ENCODE assay signal across 24 mouse cellular contexts in the genomic region with DNA sequence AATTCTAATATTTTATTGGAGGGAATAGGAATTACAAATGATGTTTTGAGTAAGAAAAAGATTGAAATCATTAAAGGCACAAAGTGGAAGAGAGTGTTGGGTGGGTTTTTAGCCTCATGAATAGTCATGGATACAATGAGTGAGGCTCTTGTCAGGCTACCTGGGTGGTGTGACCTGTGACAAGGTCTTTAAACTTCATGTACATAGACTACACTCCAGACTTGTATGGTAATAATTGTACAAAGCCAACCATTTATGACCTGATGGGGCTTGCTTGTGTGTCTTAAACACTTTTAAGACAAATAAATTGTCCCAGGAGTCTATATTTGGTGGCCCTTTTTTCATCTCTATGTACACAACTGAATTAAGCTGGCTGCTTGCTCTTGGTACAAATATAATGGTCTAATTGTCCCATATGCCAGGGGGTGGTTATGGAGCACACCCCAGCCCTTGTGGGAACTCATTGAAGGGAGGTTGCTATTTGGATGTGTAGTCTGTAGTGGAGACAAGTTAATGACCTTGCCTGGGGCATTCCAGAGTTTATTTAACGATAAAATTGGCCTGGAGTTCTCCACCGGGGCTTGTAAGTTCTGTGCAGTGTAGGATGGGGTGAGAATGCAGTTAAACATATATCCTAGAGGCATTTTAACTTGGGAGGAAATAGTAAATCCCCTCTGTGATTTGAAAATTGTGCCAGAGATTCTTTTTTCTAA.
DNase-seq lines count a peak whose midpoint lies in the region; ATAC-seq lines count a peak whose summit lies in the region.
"Had no signal": no experiment of that assay in that cellular context is flagged by ENCODE, and none has a peak within 500 bp of the region (broad histone marks: within the 10 kb centered on the region; RNA-seq: fewer than 3 reads in every experiment).

No protein-coding gene starts in this region.

- H3K27me3 ChIP-seq in limb, embryonic 13.5 days = no peaks in the 10 kb centered on the region
- H3K27me3 ChIP-seq: embryonic facial prominence, embryonic 12.5 days; embryonic facial prominence, embryonic 15.5 days; heart, embryonic 13.5 days; hindbrain, embryonic 12.5 days; hindbrain, embryonic 15.5 days; intestine, embryonic 15.5 days had no signal

- peak; percentile 10 for DNase-seq in embryo, embryonic 10.5 days (ENCODE audit: low spot score)
- no peak for DNase-seq in embryo, embryonic 9.5 days (ENCODE audit: extremely low spot score)
- DNase-seq in forelimb bud, embryonic 11.5 days (ENCODE audit: low read depth, low spot score) = peak; percentile 87
- no peak for DNase-seq in heart, adult 8-10 months (ENCODE audit: low spot score)
- no peak for DNase-seq in right cerebral cortex, postnatal 4 days
- DNase-seq: adrenal gland, adult 8-10 months; adrenal gland, postnatal 25 days; cerebellum, adult 18-20 months; cerebellum, adult 9-10 months; cerebellum, postnatal 14 days; forebrain, postnatal 0 days; gastrocnemius, postnatal 25 days; heart, adult 18-20 months; heart, postnatal 14 days had no signal

- no peaks in the 10 kb centered on the region for H3K36me3 ChIP-seq in limb, embryonic 13.5 days
- H3K36me3 ChIP-seq: embryonic facial prominence, embryonic 12.5 days; embryonic facial prominence, embryonic 15.5 days; heart, embryonic 10.5 days; heart, embryonic 13.5 days; hindbrain, embryonic 12.5 days; hindbrain, embryonic 15.5 days; intestine, embryonic 15.5 days had no signal

- H3K9me3 ChIP-seq in limb, embryonic 13.5 days = no peaks in the 10 kb centered on the region
- H3K9me3 ChIP-seq: embryonic facial prominence, embryonic 12.5 days; embryonic facial prominence, embryonic 15.5 days; heart, embryonic 10.5 days; heart, embryonic 13.5 days; hindbrain, embryonic 12.5 days; hindbrain, embryonic 15.5 days; intestine, embryonic 15.5 days had no signal

- 0 out of 2 replicates have a peak overlapping the region, but pooled peaks have one; percentile 9 for H3K4me2 ChIP-seq in limb, embryonic 13.5 days (replicated peaks)
- H3K4me2 ChIP-seq: embryonic facial prominence, embryonic 12.5 days; embryonic facial prominence, embryonic 15.5 days; heart, embryonic 13.5 days; hindbrain, embryonic 12.5 days; hindbrain, embryonic 15.5 days; intestine, embryonic 15.5 days had no signal

- no peak overlapping the region for H3K4me3 ChIP-seq in limb, embryonic 13.5 days
- H3K4me3 ChIP-seq: embryonic facial prominence, embryonic 12.5 days; embryonic facial prominence, embryonic 15.5 days; heart, embryonic 10.5 days; heart, embryonic 13.5 days; hindbrain, embryonic 12.5 days; hindbrain, embryonic 15.5 days; intestine, embryonic 15.5 days had no signal

- WGBS in limb, embryonic 13.5 days = 10% methylated on average over 2 of the region's 2 CpGs

- H3K27ac ChIP-seq in limb, embryonic 13.5 days = 0 out of 2 replicates have a peak overlapping the region, but pooled peaks have one; percentile 44
- H3K27ac ChIP-seq: embryonic facial prominence, embryonic 12.5 days; embryonic facial prominence, embryonic 15.5 days; heart, embryonic 10.5 days; heart, embryonic 13.5 days; hindbrain, embryonic 12.5 days; hindbrain, embryonic 15.5 days; intestine, embryonic 15.5 days had no signal

- no peak overlapping the region for H3K9ac ChIP-seq in limb, embryonic 13.5 days
- H3K9ac ChIP-seq: embryonic facial prominence, embryonic 12.5 days; embryonic facial prominence, embryonic 15.5 days; forebrain, postnatal 0 days; heart, embryonic 13.5 days; hindbrain, embryonic 12.5 days; hindbrain, embryonic 15.5 days; intestine, embryonic 15.5 days had no signal

- peak; percentile 92 for ATAC-seq in limb, embryonic 13.5 days (ENCODE audit: low FRiP score, low read depth)
- ATAC-seq: activated CD4-positive, CD25-positive, alpha-beta regulatory T cell, adult 4 months; forebrain, embryonic 14.5 days; forebrain, postnatal 0 days; intestine, embryonic 15.5 days had no signal

- peaks cover 8% of the 10 kb centered on the region for H3K4me1 ChIP-seq in limb, embryonic 13.5 days
- H3K4me1 ChIP-seq: embryonic facial prominence, embryonic 12.5 days; embryonic facial prominence, embryonic 15.5 days; heart, embryonic 10.5 days; heart, embryonic 13.5 days; hindbrain, embryonic 12.5 days; hindbrain, embryonic 15.5 days; intestine, embryonic 15.5 days had no signal

Comparison
In these comparisons a context has a peak if more than half of its experiments do, and no peak if none do; other contexts are left out.
1. DNase-seq: peak in embryo, embryonic 10.5 days (single experiment) and forelimb bud, embryonic 11.5 days (single experiment); none in embryo, embryonic 9.5 days (single experiment), heart, adult 8-10 months (single experiment) and right cerebral cortex, postnatal 4 days (single experiment).